Mouse (Mus musculus) lung, adult 2 months (tissue): ENCODE measurements around the gene Abhd10.

Experiments
- CTCF ChIP-seq: fragments of 200-500 bp; IDR thresholded peaks from 2 replicates; pipeline ENCODE4 v1.5.1; 2011; ENCODE audit warnings: mild to moderate bottlenecking, low read length, control low read depth; ENCODE audit not compliant: insufficient read depth
- POLR2A ChIP-seq: fragments of 200-500 bp; IDR thresholded peaks from 2 replicates; pipeline ENCODE4 v1.6.1; 2011; ENCODE audit warnings: low read depth, mild to moderate bottlenecking, control low read depth, low read length, borderline replicate concordance; ENCODE audit errors: extremely low read depth

GRCm38 (mm10) chr16:45736724-45737123, 6.0 kb downstream of the Abhd10 start:
- TF ChIP-seq POLR2A (no peak), CTCF (no peak)
